Mouse (Mus musculus): ENCODE measurements at regions not wholly inside any gene's neighbourhood (a gene's known extent, or its start where the extent isn't known, plus 50 kb on each side); places are given as distances from the start of the nearest gene placed in this dataset.

DNA sequence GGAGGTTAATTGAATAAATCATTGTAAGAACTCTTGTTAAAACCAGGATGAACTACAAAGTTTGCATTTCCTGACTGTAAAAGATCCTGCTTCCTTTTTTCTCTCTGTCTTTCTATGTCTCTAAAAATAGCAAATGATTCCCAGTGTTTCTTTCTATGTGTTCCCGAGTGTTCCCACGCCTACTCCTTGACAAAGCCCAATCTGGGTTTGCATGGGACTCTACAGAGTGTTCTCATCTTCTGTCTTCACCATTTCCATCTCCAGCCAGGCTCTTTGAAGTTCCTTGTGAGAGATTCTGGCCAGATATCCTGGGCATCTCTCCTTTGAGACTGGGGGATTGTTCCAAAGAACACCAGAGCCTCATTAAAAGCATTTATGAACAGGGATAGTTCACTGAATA, 285.0 kb downstream of the Insig2 start:
- ATAC-seq (replicated peaks; ENCODE audit: poor library complexity) = no peak

GRCm38 (mm10) chr1:121049684-121050083, 282.7 kb downstream of the Insig2 start:
- no peak for ATAC-seq (replicated peaks; ENCODE audit: poor library complexity)

GRCm38 (mm10) chr1:121050695-121051495, 281.5 kb downstream of the Insig2 start:
- no peak for ATAC-seq (replicated peaks; ENCODE audit: poor library complexity)

DNA sequence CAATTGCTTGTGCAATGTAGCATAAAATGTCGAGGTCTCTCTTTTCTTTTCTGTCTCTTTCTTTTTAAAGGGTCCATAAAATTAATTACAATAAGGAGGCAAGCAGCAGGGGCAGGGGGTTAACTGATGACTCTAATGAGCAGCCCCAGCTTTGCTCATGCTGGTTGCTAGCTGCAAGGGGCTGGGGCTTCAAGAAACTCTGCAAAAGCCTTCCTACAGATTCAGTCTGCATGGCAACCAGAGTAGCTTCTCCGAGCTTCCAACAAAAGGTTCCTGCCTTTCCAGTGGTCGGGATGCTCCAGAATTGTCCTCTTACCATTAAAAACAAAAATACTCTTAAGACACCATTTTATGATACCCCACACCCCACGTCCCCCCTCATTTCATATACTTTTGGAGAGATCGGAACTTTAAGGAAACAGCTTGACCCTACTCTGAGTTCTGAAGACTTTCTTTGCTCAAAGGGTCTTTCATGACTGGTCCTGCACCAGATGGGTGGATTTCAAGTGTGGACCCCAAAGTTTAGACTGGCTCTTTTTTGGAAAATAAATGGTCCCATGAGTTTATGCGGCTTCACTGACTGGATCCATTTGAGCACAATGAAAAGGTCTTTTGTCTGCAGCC, 280.8 kb downstream of the Insig2 start:
- no peak for ATAC-seq (replicated peaks; ENCODE audit: poor library complexity)

DNA sequence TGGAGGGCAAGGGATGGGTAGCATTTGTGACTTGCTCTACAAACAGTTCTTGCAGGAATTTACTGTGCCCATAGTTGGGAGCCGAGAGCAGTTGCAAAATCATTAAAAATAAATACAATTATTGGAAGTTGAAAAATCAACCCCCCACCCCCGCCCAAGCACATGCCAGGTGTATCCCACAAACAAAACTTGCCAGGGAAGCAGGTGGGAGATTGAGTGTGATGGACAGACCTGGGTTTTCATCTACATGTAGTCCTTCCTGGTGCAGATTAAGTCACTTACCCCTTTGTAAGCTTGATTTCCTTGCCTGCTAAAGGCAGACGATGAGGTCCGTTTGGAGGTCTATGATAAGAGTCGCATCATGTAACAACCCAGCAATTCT, 280.3 kb downstream of the Insig2 start:
- no peak for ATAC-seq (replicated peaks; ENCODE audit: poor library complexity)

- ATAC-seq (replicated peaks; ENCODE audit: poor library complexity) = no peak
These were observed 278.7 kb downstream of the Insig2 start for GRCm38 (mm10) chr1:121053692-121054091.

GRCm38 (mm10) chr1:121074569-121074968, 257.8 kb downstream of the Insig2 start:
- no peak for ATAC-seq (replicated peaks; ENCODE audit: poor library complexity)

- ATAC-seq (replicated peaks; ENCODE audit: poor library complexity) = no peak
These were observed 249.6 kb downstream of the Insig2 start for GRCm38 (mm10) chr1:121082839-121083238.

DNA sequence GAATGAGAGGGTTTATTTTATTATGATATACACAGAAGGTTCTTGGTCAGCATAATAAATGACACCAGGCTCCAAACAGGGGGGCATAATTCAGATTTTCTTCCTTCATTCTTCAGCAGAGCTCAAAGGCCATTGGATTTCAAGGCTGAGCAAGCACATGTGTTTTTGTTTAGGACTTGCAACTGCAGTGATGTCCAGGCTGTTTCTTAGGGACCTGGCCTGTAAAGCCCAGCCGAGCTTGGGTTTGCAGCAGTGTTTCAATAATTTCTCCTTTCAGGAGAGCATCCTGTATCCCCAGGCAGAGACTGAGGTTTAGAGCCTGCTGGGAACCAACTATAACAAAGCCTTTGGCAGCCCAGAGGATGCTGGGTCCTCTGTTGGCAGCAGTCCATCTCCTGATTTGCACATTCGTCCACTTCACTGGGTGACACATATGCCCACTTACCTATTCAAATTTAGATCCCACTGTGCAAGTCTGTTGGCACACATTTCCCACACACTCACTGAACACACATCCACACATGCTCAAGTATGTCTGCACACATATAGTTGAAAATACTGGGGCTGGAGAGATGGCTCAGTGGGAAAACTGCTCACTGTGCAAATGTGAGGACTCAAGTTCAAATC, 247.2 kb downstream of the Insig2 start:
- no peak for ATAC-seq (replicated peaks; ENCODE audit: poor library complexity)

- no peak for ATAC-seq (replicated peaks; ENCODE audit: poor library complexity)
These were observed 245.1 kb downstream of the Insig2 start for GRCm38 (mm10) chr1:121087124-121087887.

DNA sequence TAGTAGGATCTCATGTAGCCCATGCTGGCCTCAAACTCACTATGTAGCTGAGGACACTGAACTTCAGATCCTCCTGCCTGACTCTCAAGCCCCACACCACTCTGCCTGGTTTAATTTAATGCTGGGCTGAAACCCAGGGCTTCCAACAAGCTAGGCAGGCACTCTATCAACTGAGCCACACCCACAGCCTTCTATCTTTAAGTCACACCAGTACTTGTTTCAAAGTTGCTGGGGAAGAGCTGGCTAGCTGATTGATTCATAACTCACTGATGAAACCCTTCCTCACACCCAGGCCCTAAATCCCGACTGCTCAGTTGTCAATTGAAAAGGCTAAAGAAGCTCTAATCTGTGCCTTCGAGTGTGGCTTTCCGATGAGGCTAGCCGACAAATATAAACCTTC, 241.8 kb downstream of the Insig2 start:
- no peak for ATAC-seq (replicated peaks; ENCODE audit: poor library complexity)

DNA sequence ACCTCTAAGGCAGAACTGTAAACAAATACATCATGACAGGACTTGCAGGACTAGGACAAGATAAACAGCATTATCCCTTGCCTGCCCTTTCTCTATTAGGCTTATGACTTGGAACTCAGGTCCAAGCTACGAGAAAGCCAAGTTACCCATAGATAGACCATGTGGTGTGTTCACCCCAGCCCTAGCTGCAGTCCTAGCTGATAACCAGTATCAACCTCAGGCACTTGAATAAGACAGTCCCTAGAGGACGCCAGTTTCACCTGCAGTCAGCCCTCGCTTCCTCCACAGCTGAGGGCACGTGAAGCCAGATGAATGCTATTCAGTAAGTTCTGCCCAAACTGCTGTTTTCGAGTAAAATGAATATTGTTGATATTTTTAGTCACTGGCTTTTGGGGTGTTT, 239.5 kb downstream of the Insig2 start:
- ATAC-seq (replicated peaks; ENCODE audit: poor library complexity) = no peak

DNA sequence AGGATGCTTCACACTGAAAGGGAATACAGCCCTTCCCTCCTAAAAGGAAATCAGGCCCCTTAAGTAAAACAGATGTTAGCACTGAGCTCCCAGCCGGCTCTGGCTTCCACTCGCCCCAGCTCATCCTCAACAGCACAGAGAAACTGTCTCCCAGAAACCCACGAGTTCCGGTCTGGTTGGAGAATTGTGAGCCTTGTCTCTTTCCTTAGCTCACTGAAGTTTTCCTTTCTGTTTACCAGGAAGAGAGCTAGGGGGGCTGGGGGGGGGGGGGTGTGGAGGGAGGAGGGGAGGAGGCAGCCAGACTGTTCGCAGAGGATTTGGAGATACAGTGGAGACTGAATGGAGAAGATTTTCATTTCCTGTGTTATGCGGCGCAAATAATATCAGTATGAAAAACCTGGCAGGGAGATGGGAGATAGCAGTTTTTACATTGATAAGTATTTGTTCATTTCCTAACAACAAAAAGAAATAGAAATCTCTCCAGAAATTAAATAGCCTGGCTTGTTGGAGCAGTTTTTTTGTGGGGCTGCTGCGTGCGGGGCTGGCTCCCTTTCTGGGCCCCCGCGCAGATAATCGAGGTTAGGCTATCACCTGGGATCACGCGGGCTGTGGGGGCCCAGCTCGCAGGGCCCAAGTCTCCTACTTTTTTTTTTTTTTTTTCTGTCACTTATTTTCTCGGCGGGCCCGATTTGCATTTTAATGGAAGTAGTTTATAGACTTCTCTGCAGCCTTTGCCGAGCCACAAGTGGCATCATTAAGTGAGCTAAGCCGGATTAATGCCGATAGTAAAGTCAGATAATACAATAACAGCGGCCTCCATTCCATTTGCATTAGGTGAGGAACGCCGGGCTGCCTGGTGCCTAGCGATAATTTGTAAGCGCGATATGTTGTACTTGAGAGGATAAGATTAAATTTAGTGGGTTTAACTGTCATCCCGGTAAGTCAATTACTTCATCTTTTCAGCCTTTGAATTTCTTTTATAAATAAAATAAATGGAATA, 235.5 kb downstream of the Insig2 start:
- no peak for ATAC-seq (replicated peaks; ENCODE audit: poor library complexity)

DNA sequence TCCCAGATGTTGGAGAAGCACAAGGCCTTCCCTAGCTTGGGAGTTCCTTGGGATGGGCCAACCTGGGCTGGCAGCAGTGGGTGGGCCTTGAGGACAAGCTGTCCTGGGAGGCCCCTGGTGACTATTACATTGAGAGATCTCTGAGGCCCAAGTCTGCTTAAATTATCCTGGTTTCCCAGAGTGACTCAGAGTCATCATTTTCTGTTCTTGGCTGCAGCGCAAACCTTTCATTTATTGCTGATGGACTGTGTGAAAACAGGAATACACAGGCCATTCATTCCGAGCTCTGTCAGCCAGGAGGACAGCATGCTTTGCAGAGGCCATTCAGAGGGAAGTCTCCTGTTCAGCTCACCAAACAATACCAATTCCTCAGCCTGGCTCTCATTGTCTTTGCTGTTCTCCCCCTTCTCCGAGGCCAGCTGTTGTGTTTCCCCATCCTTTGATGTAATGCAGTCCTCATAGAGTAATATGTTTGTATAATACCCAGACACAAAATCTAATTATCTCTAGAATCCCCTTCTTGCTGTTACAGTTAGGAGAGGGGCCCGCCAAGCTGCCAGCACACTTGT, 220.5 kb downstream of the Insig2 start:
- no peak for ATAC-seq (replicated peaks; ENCODE audit: poor library complexity)

GRCm38 (mm10) chr1:121112464-121112863, 219.9 kb downstream of the Insig2 start:
- no peak for ATAC-seq (replicated peaks; ENCODE audit: poor library complexity)

GRCm38 (mm10) chr1:121116626-121117025, 215.8 kb downstream of the Insig2 start:
- ATAC-seq (replicated peaks; ENCODE audit: poor library complexity) = no peak

DNA sequence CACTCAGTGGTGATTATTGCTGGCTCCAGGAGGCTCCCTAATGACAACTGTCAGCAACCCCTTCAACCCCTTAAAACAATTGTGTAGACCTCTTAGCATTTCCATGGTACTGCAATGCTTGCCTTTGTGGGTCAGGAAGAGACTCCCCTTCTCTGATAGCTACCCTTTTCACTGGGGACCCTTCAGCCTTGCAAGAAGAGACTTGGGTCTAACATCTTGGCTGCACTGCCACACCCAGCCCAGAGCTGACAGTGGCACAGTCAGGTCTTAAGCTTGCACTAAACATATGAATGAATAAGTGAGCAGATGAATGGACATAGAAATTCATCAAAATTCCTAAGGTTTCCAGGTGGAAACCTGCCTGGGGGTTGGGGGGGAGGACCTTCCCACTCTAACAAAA, 209.0 kb downstream of the Insig2 start:
- no peak for ATAC-seq (replicated peaks; ENCODE audit: poor library complexity)

DNA sequence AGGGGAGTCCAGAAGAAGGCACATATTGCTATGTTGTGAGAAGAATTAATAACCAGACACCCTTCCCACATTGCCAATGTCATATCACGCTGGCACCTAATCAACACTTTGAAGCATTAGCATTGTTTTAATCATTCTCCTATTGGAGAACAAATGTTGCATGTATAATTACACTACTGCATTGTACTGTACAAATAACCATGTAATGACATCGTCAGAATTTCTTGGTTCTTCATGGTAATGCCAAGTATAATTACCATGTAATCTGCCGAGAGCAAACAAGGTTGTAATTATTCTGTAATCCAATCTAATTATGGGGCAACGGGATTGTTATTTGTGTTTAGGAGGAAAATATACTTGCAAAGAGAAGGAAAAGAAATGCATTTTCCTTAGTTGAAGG, 196.1 kb downstream of the Insig2 start:
- ATAC-seq (replicated peaks; ENCODE audit: poor library complexity) = no peak

DNA sequence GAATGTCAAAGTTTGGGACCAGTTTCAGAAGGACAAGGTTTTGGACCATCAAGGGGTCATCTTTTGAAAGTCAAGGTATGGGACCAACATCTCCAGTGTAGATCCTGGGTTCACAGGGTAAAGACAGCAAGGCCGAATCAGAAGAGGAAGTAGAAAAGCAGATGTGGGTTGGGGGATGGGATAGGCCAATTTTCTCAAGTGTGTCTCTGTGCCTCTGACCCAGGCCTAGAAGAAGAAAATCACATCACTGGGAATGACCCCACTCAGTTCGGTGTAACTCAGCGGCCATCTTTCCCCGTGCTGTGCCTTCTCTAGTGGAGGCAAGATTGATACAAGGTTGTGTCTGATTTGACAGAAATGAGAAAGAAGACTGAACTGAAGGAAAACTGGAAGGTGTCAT, 195.5 kb downstream of the Insig2 start:
- ATAC-seq (replicated peaks; ENCODE audit: poor library complexity) = no peak

DNA sequence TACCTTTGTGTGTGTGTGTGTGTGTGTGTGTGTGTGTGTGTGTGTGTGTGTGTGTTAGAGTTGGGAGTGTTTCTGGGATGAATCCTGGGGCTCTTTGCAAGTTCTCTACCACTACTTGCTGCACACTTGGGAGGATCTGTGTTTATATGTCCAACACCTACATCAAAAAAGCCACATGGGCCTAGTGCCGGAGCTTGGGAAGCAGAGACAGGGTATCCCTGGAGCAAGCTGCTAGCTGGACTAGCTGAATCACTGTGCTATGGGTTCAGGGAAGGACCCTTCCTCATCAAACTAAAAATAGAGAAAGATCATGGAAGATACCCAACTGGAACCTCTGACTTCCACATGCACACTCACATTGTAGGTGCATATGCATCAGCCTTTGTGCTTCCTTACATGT, 187.4 kb downstream of the Insig2 start:
- no peak for ATAC-seq (replicated peaks; ENCODE audit: poor library complexity)
